ENCODE assay signal across 31 mouse cellular contexts in the genomic region with DNA sequence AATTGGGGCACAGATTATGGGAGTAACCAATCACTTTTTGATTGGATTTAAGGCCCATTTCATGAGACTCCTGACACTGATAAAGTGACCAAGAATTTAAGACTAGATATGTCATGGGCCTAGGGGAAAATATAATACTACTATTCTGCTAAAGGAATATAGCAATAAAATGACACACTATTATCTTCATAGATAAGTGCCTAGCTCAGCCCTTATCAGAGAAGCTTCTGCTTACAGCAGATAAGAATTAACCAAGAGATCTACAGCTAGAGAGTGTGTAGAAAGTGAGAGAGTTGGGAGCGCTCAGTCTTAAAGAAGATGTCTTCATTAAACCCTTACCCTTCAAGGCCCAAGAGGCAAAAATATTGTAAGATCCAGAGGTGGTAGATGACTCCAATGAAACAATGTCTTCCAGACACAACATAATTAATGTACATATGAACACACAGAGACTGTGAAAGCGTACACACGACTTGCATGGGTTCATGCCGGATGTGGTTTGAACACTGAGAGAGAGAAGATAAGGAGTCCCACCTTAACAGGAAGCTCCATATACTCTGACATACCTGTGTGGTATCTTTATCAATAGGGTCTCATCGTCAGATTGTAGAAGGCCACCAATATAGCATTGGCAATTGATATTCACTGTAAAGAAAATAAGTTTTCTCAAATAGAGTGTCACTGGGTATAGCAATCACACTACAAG.
"Had no signal": no experiment of that assay in that cellular context is flagged by ENCODE, and none has a peak within 500 bp of the region (broad histone marks: within the 10 kb centered on the region; RNA-seq: fewer than 3 reads in every experiment).

No protein-coding gene starts in this region.

- H3K9ac ChIP-seq: limb, embryonic 12.5 days; limb, embryonic 13.5 days; limb, embryonic 15.5 days; liver, embryonic 12.5 days; liver, embryonic 13.5 days; liver, embryonic 14.5 days; liver, embryonic 15.5 days; liver, postnatal 0 days; lung, embryonic 14.5 days; lung, embryonic 15.5 days; midbrain, embryonic 12.5 days; midbrain, embryonic 13.5 days; midbrain, embryonic 15.5 days had no signal

- DNase-seq: left cerebral cortex, postnatal 4 days; liver; liver, embryonic 13.5 days; liver, postnatal 0 days; lung, adult 18-20 months; lung, adult 2 months; lung, embryonic 14.5 days; lung, postnatal 10 days; lung, postnatal 14 days; lung, postnatal 36 days; lung, postnatal 4 days; midbrain, embryonic 14.5 days had no signal

- H3K36me3 ChIP-seq: limb, embryonic 10.5 days; limb, embryonic 12.5 days; limb, embryonic 13.5 days; limb, embryonic 15.5 days; liver, embryonic 12.5 days; liver, embryonic 13.5 days; liver, embryonic 15.5 days; lung, embryonic 15.5 days; midbrain, embryonic 10.5 days; midbrain, embryonic 12.5 days; midbrain, embryonic 13.5 days; midbrain, embryonic 15.5 days had no signal

- H3K4me1 ChIP-seq: limb, embryonic 10.5 days; limb, embryonic 12.5 days; limb, embryonic 13.5 days; limb, embryonic 15.5 days; liver, embryonic 12.5 days; liver, embryonic 13.5 days; liver, embryonic 15.5 days; lung, embryonic 15.5 days; midbrain, embryonic 10.5 days; midbrain, embryonic 12.5 days; midbrain, embryonic 13.5 days; midbrain, embryonic 15.5 days had no signal

- H3K4me3 ChIP-seq: limb, embryonic 10.5 days; limb, embryonic 12.5 days; limb, embryonic 13.5 days; limb, embryonic 15.5 days; liver, embryonic 12.5 days; liver, embryonic 13.5 days; liver, embryonic 15.5 days; lung, embryonic 15.5 days; megakaryocyte, embryonic 14.5 days; midbrain, embryonic 10.5 days; midbrain, embryonic 12.5 days; midbrain, embryonic 13.5 days; midbrain, embryonic 15.5 days; myocyte had no signal

- H3K9me3 ChIP-seq: limb, embryonic 10.5 days; limb, embryonic 12.5 days; limb, embryonic 13.5 days; limb, embryonic 15.5 days; liver, embryonic 12.5 days; liver, embryonic 13.5 days; liver, embryonic 15.5 days; lung, embryonic 15.5 days; megakaryocyte, embryonic 14.5 days; midbrain, embryonic 10.5 days; midbrain, embryonic 12.5 days; midbrain, embryonic 13.5 days; midbrain, embryonic 15.5 days had no signal

- H3K27ac ChIP-seq: limb, embryonic 10.5 days; limb, embryonic 12.5 days; limb, embryonic 13.5 days; limb, embryonic 15.5 days; liver, embryonic 12.5 days; liver, embryonic 13.5 days; liver, embryonic 14.5 days; liver, embryonic 15.5 days; lung, embryonic 15.5 days; macrophage; midbrain, embryonic 10.5 days; midbrain, embryonic 12.5 days; midbrain, embryonic 13.5 days; midbrain, embryonic 15.5 days had no signal

- H3K4me2 ChIP-seq: limb, embryonic 12.5 days; limb, embryonic 13.5 days; limb, embryonic 15.5 days; liver, embryonic 11.5 days; liver, embryonic 12.5 days; liver, embryonic 13.5 days; liver, embryonic 15.5 days; lung, embryonic 14.5 days; lung, embryonic 15.5 days; midbrain, embryonic 11.5 days; midbrain, embryonic 12.5 days; midbrain, embryonic 13.5 days; midbrain, embryonic 15.5 days had no signal

- ATAC-seq: liver, embryonic 12.5 days; liver, postnatal 0 days; lung, postnatal 0 days; midbrain, embryonic 13.5 days; midbrain, embryonic 15.5 days; midbrain, embryonic 16.5 days had no signal

- H3K27me3 ChIP-seq: limb, embryonic 12.5 days; limb, embryonic 13.5 days; limb, embryonic 15.5 days; liver, embryonic 12.5 days; liver, embryonic 13.5 days; liver, embryonic 15.5 days; lung, embryonic 15.5 days; megakaryocyte, embryonic 14.5 days; midbrain, embryonic 12.5 days; midbrain, embryonic 13.5 days; midbrain, embryonic 15.5 days had no signal
